Mouse (Mus musculus) kidney, adult 9 months (tissue): ENCODE measurements around the gene Gm20388.
"Not testable (repeated sequence)": the region's sequence is repeated elsewhere in the genome, so short reads cannot be mapped to it uniquely, and the experiment has no call there.

Experiments
- DNase-seq: peaks from one replicate; pipeline ENCODE4 v3.0.0; 2022

Gm20388 gene

DNA sequence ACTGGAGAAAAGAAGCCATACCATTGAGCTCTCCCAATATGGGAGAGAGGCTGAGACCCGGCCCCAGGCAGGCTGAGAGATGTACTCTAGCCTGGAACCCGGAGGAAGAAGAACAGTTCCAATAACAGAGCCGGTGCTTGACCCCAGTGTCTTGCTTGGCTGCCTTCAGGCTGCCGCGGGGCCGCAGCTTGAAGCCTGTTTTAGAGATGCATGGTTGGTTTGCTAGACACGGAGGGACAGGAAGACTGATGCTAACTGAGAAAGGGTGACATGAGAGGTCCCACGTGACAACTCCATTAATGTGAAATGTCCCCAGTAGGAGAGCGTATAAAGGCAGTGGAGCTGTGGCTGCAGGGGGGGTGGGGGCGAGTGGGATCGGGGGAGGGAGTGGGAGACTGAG, 438.3 kb downstream of the Gm20388 start:
- no peak for DNase-seq

DNA sequence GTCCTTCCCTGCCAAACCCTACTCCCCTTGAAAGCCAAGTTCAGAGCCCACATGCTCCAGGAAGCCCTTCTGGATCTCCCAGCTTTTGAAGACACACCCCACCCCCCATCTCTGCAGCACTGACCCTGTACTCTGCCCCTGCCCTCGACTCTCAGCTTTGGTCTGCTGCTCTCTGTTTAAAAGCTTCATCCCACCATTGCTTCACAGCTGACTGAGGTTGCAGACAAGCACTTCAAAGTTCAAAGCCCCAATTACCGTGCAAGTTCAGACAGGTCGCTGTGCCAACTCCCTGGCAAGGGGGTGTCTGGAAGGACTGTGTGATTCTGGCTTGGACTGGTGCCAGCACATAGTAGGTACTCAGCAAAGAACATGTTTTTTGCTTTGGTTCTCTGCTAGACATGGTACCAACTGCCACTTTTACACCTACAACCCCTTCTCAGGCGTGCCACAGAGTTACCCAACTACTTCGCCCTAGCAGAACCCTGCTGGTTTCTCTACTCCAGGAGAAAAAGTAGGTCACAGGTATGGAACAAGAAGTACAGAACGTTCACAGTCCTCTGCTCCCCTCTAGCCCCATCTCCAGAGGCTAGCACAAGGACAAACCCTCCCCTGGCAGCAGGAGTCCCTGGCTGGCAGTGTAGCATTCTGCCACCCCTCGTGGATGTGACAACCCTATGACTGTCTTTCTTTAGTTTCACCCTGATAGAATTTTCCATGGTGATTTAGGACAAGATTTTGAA, 440.9 kb downstream of the Gm20388 start:
- DNase-seq: peak; percentile 66

DNA sequence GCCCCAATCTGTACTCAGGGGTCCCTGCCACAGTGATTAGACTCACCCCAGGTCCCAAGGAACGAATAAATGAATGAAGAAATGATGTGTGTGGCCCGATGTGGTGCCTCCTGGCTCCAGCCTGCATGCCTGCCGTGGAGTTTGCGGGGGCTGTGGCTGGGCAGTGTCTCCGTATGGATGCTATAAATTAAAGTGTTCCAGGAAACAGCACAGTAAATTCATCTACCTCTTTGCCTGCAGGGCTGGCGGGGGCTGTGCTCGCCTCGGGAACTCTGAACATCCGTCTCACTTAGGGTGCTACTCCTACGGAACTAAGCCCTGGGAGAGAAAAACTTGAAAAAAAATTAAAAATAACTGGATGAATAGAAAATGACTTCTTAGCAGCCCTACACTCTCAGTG, 441.5 kb downstream of the Gm20388 start:
- DNase-seq: no peak

DNA sequence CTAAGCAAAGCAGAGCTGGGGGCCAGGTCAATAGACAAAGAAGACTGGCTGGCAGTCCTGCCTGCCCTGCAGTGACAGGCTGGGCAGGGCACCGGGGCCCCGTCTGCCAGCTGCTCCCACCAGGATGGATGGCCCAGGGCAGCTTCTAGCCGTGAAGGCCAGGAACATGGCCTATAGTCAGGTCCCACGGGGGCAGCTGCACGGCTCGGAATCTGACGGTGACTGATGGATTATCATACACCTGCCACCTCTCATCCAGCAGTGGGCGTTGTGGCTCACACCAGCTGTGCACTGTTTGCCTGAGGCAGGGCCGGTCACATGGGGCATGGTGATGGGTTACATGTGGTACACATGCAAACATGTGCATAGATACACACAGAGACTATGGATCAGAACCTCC, 445.4 kb downstream of the Gm20388 start:
- no peak for DNase-seq

DNA sequence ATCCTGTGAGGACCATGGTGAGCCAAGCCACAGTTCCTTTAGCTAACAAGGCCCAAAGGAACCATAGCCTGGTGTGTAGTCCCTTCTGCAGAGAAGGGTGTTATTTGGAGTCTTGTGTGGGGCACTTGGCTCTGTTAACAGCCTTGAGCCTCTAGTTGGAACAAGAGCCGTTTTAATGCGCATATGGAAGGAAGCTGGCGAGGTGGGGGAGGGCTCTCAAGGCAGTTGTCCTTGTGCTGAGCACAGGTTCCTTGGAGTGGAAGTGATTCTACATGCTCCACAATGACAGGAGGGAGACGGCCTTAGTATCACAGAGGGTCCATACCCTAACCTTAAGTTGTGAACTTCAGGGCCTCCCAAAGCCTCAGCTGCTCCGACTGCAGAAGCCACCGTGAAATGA, 446.9 kb downstream of the Gm20388 start:
- DNase-seq: no peak

DNA sequence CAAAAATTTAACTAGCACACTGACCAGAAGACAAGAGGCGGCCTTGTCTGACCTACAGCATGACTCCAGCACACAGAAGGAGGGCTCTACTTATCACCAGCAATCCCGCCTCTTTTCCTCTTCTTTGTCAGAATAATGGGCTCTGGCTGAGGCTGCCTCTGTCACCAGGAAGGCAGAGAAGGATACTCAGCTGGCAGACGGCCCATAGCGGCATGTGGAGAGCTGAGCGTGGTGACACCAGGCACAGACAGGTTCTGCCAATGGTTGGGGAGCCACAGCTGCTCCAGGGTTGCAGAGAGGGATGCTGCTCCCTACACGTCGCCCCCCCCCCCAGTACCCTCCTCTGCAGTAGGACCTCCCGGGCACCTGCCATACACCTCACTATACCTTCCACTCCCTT, 450.7 kb downstream of the Gm20388 start:
- peak; percentile 57 for DNase-seq

DNA sequence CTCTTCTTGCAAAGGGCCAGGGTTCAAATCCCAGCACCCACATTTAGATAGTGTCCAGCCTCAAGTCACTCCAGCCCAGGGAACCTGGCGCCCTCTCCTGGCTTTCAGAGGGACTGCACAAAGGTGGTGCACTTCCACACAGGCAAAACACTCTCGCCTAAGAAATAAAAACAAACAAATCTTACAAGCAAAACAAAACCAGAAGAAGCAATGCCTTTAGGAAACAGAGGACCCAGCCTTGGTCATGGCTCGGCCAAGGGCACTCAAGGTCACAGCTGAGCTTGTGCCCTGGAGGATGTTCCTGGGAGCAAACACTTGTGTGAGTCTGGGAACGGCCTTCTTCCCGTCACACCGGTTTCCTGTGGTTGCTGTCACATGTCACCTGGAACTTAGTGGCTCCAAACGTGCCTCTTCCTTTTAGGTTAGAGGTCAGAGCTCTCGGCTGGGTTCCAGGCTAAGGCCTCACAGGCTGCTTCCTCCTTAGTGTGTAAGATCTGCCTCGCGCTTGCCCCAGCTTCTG, 453.0 kb downstream of the Gm20388 start:
- peak; percentile 90 for DNase-seq

DNA sequence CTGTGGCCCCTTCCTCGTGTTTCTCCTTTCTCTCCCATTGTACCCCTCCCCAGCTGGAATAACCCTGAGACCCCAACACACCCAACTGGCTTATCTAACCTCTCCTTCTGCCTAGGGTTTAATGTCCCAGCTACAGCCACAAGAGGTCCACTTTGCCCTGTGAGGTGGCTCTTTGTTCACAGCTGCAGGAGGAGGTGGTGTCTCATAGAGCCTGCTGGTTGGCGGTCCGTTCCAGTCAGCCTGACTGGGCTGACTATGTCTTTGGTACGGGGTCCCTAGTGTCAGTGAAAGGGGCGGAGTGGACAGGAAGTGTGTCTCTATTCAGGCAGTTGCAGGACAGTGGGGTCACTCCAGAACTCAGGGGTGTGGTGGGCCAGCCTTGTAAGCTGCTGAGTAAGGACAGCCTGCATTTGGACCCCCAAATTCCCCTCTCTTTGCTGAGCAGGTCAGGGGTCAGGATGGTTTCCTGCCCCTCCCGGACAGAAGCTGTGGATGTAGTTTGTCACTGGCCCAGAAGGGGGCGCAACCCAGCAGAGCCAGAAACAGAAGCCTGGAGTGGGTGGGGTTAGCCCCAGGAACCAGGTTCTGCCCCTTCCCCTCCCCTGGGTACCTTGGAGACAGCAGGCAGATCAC, 453.6 kb downstream of the Gm20388 start:
- DNase-seq: peak; percentile 56

DNA sequence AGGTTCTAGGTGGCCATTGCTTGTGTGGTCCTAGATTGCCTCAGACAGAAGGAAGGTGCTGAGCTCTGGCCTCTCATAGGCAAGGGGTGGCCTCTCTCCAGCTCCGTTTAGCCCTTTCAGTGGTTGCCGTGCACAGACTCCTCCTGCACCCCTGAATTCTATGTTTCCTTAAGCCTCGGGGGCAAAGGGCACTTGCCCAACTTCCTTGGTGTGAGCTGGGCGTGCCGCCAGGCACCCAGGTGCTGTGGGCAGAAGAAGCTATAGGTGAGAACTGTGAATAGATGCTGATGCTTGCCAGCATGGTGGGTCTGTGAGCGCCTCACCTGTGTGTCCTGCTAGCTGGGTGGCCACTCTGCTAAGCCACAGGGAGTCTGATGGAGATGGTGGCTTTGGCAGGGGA, 456.2 kb downstream of the Gm20388 start:
- peak; percentile 46 for DNase-seq

DNA sequence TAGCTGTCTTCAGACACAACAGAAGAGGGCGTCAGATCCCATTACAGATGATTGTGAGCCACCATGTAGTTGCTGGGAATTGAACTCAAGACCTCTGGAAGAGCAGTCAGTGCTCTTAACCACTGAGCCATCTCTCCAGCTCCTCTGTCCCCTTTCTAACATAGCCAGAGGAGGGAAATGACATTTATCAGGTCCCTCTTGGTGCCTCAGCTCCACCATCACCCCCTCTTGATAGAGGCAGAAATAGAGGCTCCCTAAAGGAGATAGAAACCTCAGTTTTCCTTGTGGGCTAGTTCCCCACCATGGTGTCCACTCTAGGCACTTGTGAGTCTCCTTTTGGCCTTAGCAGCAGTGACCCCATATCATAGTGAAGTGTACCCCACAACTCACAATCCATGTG, 457.6 kb downstream of the Gm20388 start:
- DNase-seq: not testable (repeated sequence)

DNA sequence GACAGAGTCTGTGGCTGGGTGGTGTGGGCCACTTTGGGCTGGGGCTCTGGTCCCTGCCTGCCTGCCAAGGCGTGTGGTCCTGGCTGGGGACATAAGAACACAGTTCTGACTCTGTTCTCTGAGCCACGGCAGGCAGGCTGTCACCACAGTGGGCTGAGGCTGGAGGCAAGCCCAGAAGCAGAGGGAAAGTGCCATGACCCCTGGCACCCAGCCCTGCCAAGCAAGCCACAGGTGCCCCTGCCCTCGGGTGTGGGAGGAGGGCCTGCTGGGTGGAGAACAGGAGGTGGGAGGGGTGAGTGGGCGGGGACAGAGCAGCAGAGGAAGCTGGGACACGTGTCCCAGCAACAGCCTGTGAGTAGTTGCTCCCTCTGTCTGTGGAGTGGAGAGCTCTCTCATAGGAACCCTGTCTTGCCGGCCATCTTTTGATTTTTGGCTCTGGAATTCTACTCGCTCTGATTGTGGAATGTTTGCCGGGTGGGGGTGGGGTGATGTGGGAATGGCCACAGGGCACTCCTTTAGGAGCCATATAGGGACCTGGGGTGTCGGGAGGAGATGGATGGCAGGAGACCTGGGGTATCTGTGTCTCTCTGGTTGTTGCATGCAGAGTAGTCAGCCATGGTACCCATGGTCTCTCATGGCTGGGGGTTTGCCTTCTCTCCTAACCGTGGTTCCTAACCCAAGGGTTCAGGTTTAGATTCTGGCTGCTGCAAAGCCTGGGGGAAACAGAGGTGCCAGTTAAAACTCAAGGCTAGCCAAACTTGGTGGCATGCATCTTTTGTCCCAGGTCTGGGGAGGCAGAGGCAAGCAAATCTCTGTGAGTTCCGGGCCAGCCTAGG, 458.4 kb downstream of the Gm20388 start:
- peak; percentile 97 for DNase-seq

DNA sequence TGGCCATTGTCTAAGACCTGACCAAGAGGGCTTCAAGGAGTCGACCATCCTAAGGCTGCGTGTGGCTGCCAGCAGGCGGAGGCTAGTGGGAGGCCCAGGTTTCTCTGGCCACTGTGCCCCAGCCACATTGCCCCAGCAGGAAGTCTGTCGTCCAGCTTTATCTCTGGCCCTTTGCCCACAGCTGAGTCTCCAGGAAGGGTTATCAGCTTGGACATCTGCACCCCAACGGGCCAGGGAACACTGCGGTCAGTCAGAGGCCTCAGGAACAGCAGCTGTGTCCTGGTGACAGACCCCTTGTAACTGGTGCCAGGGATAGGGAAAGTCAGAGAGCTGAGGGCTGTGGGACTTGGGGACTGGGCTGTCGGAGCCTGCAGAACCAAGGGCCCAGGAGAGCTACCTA, 459.3 kb downstream of the Gm20388 start:
- DNase-seq: peak; percentile 85

DNA sequence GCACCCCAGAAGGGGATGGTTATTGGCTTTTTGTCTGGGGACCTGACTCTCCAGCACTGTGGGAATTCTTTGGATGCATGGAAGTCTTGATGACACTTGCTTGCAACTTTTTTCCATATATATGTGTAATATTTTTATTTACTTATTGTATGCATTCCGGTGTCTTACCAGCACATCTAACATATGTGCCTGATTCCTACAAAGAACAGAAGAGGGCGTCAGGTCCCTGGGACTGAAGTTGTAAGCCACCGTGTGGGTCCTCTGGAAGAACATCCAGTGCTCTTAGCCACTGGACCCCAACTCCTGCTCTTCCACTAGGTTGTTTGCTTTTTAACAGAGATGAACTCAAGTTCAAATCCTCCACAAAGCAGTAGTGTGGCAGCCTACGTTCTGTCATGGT, 459.8 kb downstream of the Gm20388 start:
- DNase-seq: no peak

DNA sequence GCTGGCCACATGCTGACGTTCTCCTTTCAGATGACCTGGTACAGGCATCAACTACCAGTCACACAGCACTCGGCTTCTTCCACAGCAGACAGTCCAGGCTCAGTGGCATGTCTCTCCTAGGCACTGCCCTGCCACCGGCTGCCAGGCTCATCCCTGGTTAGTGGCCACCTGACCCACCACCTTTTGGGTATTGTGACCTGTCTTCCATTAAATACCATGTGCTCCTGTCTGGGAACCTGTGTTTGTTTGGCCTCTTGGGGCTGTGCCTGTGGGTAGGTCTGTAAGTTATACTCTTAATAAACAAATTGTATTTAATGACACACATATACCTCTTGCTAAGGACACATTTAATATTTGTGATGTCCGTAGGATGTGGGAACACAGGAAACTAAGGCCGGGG, 460.5 kb downstream of the Gm20388 start:
- DNase-seq: no peak

DNA sequence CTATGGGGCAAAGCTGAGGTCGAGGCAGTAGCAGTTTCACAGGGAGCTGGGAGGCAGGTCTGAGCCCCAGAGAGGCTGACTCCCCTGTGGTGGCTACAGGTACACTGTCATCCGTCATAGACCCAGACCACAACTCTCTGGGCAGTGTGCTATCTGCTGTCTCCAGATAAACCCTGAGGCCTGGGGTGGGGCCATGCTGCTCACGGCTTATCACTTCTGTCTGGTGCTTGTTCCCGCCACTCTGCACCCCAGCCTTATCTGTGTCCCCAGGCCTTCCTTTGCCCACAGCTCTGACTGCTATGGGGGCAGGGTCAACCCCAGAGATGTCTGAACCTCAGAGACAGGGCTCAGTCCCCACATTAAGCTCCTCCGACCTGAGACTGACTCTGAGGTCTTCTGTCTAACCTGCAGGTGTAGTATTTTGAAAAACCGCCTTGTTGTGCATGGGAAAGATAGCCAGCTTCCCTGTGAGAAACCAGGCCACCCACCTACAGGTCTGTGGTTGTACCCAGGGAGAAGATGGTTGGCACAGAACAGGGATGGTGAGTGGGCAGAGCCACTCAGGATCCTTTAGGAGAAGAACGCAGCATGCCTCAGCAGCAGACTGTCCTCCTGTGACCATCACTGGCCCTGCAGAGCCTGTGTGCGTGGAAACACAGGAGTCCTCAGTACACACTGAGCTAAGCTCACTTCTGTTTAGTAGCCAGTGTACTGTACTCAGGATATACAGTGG, 461.2 kb downstream of the Gm20388 start:
- no peak for DNase-seq

DNA sequence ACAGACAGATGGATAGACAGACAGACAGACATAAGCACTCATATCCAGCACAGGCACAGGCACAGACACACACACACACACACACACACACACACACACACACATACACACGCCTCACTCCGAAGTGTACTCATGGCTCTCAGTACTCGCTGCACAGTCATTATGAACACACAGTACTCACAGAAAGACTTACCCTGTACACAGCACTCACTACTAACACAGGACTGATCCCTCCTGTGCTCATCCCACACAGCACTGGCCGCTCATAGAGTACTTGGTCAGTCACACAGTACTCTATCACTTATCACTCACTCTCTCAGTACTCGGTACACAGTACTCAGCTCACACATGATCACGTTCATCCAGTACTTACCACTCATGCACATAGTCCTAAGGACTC, 462.0 kb downstream of the Gm20388 start:
- DNase-seq: no peak

DNA sequence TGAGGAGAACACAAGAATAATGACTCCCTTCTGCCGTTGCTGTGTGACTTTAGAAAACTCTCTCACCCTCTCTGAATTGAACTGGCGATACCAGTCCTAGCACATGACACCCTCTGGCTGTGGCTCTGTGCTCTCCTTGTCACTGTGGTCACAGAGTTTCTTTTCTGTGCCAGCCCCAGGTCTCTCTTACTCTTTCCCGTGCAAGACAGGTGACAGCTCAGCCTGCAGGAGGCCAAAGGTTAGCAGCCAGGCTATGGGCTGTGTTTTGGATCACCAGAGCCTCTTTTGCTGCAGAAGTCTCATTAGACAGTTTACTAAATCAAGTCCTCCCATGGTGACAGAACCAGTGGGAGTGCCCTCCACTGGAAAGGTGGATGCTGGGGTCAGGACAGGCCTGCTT, 463.0 kb downstream of the Gm20388 start:
- DNase-seq: no peak

DNA sequence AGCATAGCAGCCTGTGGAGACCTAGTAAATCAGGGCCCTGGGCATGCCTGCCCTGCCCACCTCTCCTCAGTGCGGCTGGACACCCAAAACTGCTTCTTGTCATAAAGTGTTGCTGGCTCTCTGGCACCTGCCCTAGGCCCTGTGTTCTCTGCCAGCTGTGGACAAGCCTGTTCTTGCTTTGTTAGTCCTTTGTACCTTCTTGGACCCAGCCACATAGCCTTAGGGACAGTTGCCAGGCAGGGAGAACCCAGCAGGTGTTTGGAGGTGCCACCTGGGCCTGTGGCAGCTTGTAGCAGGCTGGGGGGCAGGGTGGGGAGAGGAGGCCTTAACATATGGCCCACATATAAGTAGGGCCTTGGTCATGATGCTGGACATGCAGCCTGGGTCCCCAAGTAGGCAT, 463.4 kb downstream of the Gm20388 start:
- no peak for DNase-seq

DNA sequence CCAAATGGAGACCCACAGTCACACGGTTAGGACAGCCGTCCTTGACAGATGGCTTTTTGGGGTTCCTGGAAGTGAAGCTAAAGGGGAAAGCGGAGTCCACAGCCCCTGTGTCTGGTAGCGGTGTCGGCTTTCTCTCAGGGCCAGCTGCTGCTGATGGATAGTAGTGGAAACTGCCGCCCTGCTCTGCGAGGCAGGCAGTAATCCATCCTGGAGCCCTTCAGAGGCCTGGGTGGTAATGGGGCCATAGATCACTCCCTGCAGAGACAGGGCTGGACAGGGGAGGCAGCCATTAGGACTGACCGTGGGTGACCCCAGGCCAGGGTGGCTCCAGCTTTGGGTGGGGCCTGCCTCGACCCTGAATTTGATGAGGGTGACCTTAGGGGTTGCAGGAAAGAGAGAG, 463.9 kb downstream of the Gm20388 start:
- DNase-seq: no peak

DNA sequence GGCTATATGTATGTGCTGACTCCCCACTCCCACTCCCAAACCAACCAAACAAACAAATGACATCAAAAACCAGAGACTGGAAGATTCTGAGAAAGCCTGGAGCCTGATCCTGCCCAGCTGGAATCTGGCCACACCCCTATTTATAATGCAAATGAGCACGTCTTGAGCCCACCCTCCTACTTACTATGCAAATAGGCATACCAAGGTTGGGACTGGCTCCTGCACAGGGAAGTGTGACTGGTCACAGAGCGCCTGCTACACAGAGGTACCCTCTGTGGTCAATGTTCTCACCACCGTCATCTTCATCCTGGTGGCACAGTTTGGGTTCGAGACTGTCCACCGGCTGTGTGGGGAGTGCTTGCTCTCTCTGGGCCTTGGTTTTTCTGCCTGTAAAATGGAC, 464.5 kb downstream of the Gm20388 start:
- no peak for DNase-seq

DNA sequence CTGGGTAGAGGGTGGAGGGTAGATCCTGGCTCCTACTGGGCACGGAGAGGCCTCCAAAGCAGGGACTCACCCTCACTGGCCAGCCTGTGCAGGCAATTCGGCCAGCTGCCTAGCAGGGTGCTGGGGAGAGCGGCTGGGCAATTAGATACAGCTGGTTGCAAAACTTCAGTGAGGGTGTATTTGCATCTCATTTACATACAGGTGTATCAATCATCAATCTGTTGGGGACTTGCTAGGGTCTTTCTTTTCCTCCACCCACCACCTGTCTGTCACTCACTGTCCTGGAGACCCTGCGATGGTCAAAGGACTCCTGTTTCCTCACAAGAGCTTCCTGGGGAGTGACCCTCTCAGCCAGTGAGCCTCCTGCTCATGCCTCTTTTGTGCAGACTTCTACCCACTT, 465.6 kb downstream of the Gm20388 start:
- DNase-seq: no peak

DNA sequence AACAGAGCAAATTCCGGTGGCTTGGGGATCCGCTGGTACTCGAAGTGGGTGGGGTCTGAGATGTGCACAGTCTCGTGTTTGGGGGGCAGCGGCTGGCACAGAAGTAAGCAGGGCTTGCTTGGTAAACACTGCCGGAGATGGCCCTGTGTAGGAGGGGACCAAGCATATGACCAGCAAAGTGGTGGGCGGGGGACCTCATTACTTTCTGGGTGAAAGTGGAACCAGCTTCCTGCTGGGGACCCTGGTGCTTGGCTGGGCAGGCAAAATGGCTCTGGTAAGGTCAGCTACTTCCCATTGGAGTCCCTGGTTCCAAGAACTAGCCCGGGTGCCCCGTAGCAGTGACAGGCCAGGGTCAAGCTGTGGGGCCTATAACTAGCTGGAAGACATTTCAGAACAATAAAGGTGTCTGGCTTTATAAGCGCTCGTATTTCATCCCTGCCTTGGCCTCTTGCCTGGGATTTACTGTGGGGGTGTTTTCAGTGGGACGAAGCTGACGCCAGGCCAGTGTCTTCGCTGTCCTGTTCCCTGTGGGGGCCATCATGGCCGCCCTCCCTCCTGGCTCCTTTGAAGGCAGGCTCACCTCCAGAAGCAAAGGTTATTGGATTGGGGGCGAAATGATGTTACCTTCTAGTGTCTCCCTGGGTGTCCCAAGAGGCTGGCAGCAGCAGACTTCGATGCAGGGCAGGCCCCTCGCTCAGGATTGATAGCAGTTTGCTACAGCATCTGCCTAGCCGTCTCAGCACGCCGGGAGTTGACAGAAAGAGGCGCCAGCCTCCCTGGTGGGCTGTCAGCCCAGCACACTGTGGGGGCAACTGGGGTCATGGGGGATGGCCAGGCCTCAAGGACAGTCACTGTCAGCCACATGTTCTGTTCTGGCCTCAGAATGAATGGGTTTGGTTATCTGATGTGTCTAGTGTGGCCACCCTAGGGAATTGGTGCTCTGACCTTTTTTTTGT, 466.5 kb downstream of the Gm20388 start:
- no peak for DNase-seq
